Mouse (Mus musculus) layer of hippocampus, adult 2 months (tissue): ENCODE measurements at regions not wholly inside any gene's neighbourhood (a gene's known extent, or its start where the extent isn't known, plus 50 kb on each side); places are given as distances from the start of the nearest gene placed in this dataset.

Experiments
- DNase-seq, 2 experiments: peaks; one replicate each; pipeline ENCODE4 v3.0.0; 2022; ENCODE audit warnings: low spot score in 2 of 2
- H3K27ac ChIP-seq: fragments of 200-600 bp; 2 replicates; pipeline ENCODE4 v1.8.1; 2022
- H3K4me3 ChIP-seq: fragments of 200-600 bp; 2 replicates; pipeline ENCODE4 v1.8.1; 2022; ENCODE audit warnings: mild to moderate bottlenecking
- CTCF ChIP-seq: fragments of 200-600 bp; conservative IDR thresholded peaks from 2 replicates; pipeline ENCODE4 v1.8.1; 2022; ENCODE audit warnings: antibody characterized with exemption, mild to moderate bottlenecking, moderate library complexity

GRCm38 (mm10) chr7:58310096-58310495 is 345.9 kb upstream of the Atp10a start:
- Histone ChIP-seq H3K4me3 (no peak overlapping the region), H3K27ac (peak overlapping the region; percentile 71)
- peak in 1 of 2 experiments; percentile 62 for DNase-seq
- no peak for TF ChIP-seq CTCF

GRCm38 (mm10) chr7:58322381-58322780 is 333.6 kb upstream of the Atp10a start:
- Histone ChIP-seq H3K4me3 (no peak overlapping the region), H3K27ac (no peak overlapping the region)
- peak in 1 of 2 experiments; percentile 35 for DNase-seq
- no peak for TF ChIP-seq CTCF

- TF ChIP-seq CTCF, result no peak
- Histone ChIP-seq H3K4me3 (no peak overlapping the region), H3K27ac (no peak overlapping the region)
- no peak for DNase-seq
Observed at GRCm38 (mm10) chr7:58367384-58367783, 288.6 kb upstream of the Atp10a start.

- TF ChIP-seq CTCF, result no peak
- H3K4me3 ChIP-seq, result no peak overlapping the region
- peak; percentile 54 to 67 for DNase-seq
- peak overlapping the region; percentile 9; the same call in 1 of the 2 replicates for H3K27ac ChIP-seq
Observed at GRCm38 (mm10) chr7:58383401-58383800, 272.6 kb upstream of the Atp10a start.

- TF ChIP-seq CTCF, result no peak
- DNase-seq, result no peak
- no peak overlapping the region for H3K27ac ChIP-seq
- H3K4me3 ChIP-seq, result no peak overlapping the region
Observed at GRCm38 (mm10) chr7:58388326-58388725, 267.6 kb upstream of the Atp10a start.

- Histone ChIP-seq H3K4me3 (no peak overlapping the region), H3K27ac (no peak overlapping the region)
- no peak for DNase-seq
- no peak for TF ChIP-seq CTCF
Observed at GRCm38 (mm10) chr7:58392391-58393115, 263.4 kb upstream of the Atp10a start.

GRCm38 (mm10) chr7:58397992-58398391 is 258.0 kb upstream of the Atp10a start:
- no peak for DNase-seq

GRCm38 (mm10) chr7:58398558-58399144 is 257.3 kb upstream of the Atp10a start:
- no peak for TF ChIP-seq CTCF
- Histone ChIP-seq H3K27ac (peak overlapping the region; percentile 100), H3K4me3 (peak overlapping the region; percentile 61)
- peak; percentile 20 to 44 for DNase-seq

More at GRCm38 (mm10) chr7:58397992-58398391, 258.0 kb upstream of the Atp10a start:
- TF ChIP-seq CTCF, result no peak
- Histone ChIP-seq H3K27ac (peak overlapping the region; percentile 100), H3K4me3 (peak overlapping the region; percentile 61)

GRCm38 (mm10) chr7:58399145-58399604 is 256.8 kb upstream of the Atp10a start:
- peak; percentile 26 for TF ChIP-seq CTCF
- DNase-seq, result peak; percentile 94 to 98
- Histone ChIP-seq H3K27ac (peak overlapping the region; percentile 100), H3K4me3 (peak overlapping the region; percentile 61)

GRCm38 (mm10) chr7:58399651-58400050 is 256.3 kb upstream of the Atp10a start:
- peak overlapping the region; percentile 61 for H3K4me3 ChIP-seq
- no peak for DNase-seq
- TF ChIP-seq CTCF, result no peak
- H3K27ac ChIP-seq, result peak overlapping the region; percentile 100

GRCm38 (mm10) chr7:58400594-58400993 is 255.4 kb upstream of the Atp10a start:
- H3K4me3 ChIP-seq, result no peak overlapping the region
- DNase-seq, result no peak
- TF ChIP-seq CTCF, result no peak
- H3K27ac ChIP-seq, result no peak overlapping the region

GRCm38 (mm10) chr7:58436888-58437625 is 218.9 kb upstream of the Atp10a start:
- Histone ChIP-seq H3K4me3 (no peak overlapping the region), H3K27ac (no peak overlapping the region)
- no peak for TF ChIP-seq CTCF
- no peak for DNase-seq

- DNase-seq, result no peak
- no peak for TF ChIP-seq CTCF
- H3K27ac ChIP-seq, result no peak overlapping the region
- H3K4me3 ChIP-seq, result no peak overlapping the region
Observed at GRCm38 (mm10) chr7:58442535-58443184, 213.3 kb upstream of the Atp10a start.
